Mouse (Mus musculus) liver, adult (tissue): Measurements from ENCODE around the gene Ninj2.

Experiments used
- GATA4 ChIP-seq: IDR thresholded peaks from 2 replicates; pipeline ENCODE4 v1.6.1; 2014; ENCODE audit warnings: mild to moderate bottlenecking, low read length; ENCODE audit not compliant: insufficient replicate concordance

Gene Ninj2

GRCm38 (mm10) chr6:120230441-120230840, 137.3 kb downstream of the Ninj2 start:
- no peak for TF ChIP-seq GATA4

- no peak for TF ChIP-seq GATA4
Measured at GRCm38 (mm10) chr6:120232885-120233284, 139.7 kb downstream of the Ninj2 start.

- no peak for TF ChIP-seq GATA4
Measured at GRCm38 (mm10) chr6:120235874-120236273, 142.7 kb downstream of the Ninj2 start.

- TF ChIP-seq GATA4: no peak
Measured at GRCm38 (mm10) chr6:120240461-120240860, 147.3 kb downstream of the Ninj2 start.

- TF ChIP-seq GATA4: no peak
Measured at GRCm38 (mm10) chr6:120241453-120241852, 148.3 kb downstream of the Ninj2 start.

- TF ChIP-seq GATA4: no peak
Measured at GRCm38 (mm10) chr6:120242530-120242929, 149.4 kb downstream of the Ninj2 start.

GRCm38 (mm10) chr6:120243250-120243649, 150.1 kb downstream of the Ninj2 start:
- no peak for TF ChIP-seq GATA4

GRCm38 (mm10) chr6:120246676-120247075, 153.5 kb downstream of the Ninj2 start:
- no peak for TF ChIP-seq GATA4

- TF ChIP-seq GATA4: no peak
Measured at GRCm38 (mm10) chr6:120249831-120250230, 156.7 kb downstream of the Ninj2 start.
